Mouse (Mus musculus): ENCODE data around the gene Gm36210.

Gm36210 gene

DNA sequence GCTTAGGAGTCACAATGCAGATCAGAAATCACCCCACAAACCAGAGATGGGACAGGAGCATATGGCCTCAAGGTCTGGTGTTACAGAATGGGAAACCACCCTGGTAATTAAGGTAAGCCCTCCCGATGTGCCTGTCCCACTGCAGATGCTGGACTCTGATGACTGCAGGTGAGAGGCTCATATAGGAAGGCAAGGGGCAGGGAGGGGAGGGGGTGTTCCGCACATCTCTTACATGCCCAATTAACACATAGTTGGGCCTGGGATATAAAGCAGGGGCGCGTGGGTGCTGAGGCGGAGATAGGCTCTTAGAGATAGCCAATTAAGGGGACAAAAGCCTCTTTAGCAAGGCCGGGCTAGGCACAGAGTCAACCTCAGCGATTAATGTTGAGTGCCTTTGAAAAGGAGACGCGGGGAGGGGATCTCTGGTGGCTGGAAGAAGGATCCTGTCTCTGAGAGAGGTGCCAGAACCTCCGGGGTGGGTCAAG lies at the start of gene Gm36210:
Gm36210 (minus strand) TSS at position 51 of the 485 bp plus-strand sequence.
- no peak for DNase-seq (ENCODE audit: low spot score in 2 of 2)

DNA sequence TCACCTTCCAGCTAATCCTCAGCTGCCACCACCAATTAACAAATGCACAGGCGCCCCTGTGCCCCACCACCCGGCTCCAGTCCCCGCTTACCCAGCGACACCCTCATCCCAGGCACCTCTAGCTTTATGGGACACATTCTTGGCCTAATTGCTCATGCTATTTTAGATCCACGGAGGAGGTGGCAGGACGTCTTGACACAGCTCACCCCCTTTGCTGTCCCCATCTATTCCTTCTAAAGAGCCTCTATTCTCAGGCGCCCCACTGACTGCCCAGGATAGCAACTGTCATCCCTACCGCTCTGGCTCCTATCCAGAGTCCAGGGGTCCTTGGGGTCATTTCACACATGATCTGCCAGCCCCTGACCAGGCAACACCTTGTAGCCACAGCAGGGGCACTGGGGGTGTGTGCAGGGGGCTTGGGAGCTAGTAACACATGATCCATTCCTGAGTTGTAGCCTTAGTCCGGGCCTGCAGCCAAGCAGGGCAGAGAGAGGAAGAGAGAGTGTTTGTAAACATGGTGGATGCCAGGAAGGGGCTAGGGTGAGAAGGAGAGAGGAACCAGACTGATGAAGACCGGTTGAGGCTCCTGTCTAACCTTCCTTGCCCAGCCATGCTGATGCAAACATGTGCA lies 47.6 kb upstream of the Gm36210 start:
- DNase-seq (ENCODE audit: low spot score in 2 of 2), result no peak

DNA sequence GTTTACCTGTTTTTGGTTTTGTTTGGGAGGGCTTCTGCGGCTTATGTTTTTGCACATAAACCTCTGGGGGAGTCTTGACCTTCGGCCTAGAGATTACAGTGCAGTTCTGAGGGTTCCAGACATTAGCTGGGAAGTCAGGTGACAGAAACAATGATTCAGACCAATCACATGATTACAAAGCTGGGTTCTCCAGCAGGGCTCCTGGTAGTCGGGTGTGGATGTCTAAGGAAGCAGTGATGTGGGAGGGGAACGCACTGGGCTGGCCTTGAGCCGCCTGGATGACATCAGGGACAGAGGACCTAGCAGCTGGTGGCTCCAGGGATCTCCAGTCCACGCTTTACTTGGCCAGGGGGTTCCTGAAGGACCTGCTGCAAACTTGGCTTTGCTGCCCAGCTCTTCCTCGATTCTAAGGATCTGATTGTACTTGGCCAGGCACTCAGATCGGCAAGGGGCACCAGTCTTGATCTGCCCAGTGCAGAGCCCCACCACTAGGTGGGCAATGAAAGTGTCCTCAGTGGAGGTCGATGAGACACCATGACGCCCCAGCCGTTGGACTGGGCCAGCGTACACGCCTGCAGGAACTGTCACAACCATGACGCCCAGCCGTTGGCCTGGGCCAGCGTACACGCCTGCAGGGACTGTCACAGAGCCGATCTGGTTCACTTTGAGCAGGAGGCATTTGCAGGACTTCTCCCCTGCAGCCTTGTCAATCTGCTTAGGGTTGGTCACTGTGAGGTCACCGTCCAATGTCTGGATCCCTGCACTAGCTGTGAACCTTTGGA lies 44.4 kb upstream of the Gm36210 start:
- no peak for DNase-seq (ENCODE audit: low spot score in 2 of 2)

DNA sequence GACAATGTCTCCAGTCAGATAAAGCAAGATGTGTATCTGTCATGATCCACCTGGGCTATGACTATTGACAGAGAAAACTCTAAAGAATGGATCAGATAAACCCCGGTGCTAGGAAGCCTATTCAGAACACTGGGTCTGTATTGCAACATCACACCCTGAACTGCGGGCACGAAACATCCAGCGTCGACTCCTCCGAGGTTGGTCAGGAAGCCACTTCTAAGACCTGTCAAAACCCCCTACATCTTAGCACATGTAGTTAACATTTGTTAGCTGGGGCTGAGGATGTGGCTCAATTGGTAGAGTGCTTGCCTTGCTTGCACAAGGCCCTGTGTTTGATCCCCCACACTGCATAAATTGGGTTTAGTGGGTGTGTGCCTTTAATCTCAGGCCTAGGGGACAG lies 42.1 kb upstream of the Gm36210 start:
- no peak for DNase-seq (ENCODE audit: low spot score in 2 of 2)

DNA sequence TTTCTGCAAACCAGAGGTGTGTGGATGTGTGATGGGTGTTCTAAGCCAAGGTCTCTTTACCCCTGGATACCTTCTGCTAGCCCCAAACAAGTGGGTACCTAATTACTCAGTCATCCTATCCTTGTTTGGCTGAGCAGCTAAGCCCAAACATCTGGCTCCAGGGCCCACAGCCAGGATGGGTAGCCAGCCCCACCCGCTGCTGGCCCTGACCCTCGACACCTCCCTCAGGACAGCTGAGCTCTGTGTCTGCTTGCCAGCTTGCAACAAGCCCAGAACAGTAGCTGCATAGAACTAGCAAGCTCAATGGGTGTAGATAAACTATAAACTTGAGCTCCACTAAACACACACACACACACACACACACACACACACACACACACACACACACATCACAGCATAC lies 41.5 kb upstream of the Gm36210 start:
- no peak for DNase-seq (ENCODE audit: low spot score in 2 of 2)

DNA sequence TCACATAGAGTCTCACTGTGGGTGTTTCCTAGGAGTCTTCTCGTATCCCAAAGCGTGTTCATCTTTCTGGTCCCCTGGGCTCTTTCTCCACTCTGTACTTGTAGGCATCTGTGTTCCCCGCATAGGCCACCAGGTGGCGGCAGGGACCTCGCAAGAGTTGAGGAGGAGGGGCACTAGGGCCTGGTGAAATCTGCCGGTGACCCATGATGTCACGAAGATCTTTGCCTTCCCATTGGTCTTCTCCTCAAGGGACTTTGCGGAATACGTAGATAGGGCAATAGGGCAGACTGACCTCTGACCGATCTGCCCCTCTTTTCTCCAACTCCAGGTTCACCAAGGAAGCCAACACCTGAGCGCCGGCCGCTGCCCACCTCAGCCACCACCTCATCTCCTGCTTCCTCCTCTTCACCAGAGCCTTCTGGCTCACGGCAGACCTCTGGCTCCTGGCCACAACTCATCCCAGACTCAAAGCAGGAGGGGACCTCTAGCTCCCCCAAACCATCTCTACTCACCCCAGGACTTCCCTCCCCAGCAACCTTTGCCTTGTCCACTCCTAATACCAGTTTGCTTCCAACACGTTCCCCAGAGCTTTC lies 37.0 kb upstream of the Gm36210 start:
- peak; percentile 85 to 87 for DNase-seq (ENCODE audit: low spot score in 2 of 2)

DNA sequence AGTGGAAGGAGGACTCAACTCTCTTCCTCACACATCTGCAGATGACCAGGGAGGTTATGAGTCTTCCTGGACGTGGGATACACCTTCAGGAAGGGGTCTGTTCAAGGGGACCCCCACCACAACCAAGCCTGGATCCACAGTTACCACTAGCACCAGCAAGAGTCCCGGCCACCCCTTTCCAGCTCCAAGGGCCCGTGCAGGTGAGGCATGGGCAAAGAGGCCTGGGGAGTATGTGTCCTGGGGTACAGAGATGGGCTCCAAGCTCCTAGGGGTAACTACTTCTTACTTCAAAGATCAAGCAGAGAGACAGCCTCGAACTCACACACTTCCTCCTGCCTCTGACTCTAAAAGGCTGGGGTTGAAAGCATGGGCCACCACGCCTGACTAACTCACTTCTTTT lies 36.4 kb upstream of the Gm36210 start:
- DNase-seq (ENCODE audit: low spot score in 2 of 2), result no peak

DNA sequence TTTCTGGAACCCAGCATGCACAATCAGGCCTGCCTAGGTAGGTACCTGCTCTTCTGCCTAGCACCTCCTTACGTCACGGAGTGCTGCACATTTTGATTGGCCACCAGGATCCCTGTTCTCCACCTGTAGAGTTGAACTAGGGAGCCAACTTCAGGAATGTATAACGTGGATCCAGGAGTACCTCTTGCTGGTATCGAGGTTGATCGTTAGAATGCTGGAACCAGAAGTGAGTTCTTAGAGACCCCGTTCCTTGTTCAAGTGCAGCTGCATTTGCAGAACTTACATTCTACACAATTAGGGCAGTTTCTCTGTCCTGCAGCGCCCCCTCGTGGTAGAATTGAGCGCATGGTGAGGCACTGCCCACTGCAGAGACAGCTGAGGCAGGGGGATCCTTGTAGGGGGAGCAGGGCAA lies 33.8 kb upstream of the Gm36210 start:
- peak in 1 of 2 experiments; percentile 77 for DNase-seq (ENCODE audit: low spot score in 2 of 2)

DNA sequence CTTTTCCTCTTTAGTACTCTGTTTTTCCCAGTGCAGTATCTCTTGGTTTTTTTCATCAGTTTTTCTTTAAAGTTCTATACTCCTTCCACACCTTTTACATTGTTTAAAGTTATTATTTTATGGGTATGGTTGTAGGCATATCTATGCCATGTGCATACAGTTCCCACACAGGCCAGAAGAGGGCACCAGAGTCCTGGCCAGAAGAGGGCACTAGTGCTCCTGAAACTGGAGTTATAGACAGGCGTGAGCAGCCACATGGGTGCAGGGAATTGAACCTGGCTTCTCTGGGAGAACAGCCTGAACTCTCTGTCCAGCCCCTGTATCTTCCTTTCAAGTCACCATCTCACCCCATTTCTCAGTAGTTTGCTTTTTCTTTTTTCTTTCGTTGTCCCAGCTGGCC lies 32.1 kb upstream of the Gm36210 start:
- DNase-seq (ENCODE audit: low spot score in 2 of 2), result peak in 1 of 2 experiments; percentile 45

DNA sequence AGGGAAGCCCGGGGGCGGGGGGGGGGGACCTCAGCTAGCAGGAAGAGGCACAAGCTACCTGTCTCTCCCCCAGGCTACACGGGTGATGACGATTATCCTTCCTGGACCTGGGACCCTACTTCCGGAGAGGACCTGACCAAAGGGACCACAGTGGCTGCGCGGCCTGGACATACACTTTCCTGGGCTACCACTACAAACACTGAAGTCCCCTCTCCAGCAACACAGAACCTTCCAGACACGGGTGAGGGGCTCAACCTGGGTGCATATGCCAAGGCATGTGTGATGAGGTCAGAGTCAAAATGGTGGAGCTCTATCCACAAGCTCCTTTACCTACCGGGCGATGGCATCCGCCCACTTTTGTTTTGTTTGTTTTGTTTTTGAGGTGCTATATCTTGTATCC lies 31.1 kb upstream of the Gm36210 start:
- DNase-seq (ENCODE audit: low spot score in 2 of 2), result no peak

DNA sequence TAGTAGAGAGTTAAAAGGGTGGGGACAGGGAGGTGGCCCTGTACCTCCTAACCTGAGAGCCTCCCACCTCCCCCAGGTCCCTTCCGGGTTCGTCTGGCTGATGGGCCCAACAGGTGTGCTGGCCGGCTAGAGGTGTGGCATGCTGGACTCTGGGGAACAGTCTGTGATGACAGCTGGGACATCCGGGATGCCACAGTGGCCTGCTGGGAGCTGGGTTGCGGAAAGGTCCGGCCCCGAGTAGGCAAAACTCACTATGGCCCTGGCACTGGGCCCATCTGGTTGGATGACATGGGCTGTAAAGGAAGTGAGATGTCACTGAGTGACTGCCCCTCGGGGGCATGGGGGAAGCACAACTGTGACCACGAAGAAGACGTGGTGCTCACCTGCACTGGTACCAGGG lies 30.5 kb upstream of the Gm36210 start:
- DNase-seq (ENCODE audit: low spot score in 2 of 2), result no peak

DNA sequence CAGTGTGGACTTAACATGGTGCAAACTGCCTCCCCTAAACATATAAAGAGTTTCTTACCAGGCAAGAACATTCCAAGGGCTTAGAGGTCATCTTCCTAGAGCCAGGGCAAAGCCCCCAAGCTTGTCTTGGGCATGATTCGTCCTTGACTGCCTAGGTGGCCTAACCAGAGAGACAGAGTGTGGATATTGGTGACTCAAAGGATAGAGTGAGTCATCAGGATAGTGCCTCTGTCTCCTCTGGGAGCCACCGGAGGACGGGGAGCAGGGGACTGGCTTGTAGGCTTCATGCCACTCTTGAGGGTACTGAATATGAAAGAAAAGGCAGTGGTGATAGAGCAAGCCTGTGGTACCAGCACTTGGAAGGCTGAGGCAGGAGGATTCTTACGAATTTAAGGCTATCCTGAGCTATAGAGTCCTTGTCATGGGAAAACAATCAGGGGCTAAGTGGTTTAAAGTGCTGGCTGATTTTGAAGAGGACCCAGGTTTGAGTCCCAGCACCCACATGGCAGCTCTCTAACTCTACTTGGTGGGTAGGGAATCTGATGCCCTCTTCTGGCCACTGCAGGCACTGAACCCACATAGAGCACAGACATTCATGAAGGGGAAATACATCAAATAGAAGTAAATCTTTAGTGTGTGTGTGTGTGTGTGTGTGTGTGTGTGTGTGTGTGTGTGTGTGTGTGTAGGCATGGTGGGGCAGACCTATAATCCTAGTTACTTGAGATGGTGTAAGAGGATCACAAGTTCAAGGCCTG lies 28.0 kb upstream of the Gm36210 start:
- DNase-seq (ENCODE audit: low spot score in 2 of 2), result no peak

DNA sequence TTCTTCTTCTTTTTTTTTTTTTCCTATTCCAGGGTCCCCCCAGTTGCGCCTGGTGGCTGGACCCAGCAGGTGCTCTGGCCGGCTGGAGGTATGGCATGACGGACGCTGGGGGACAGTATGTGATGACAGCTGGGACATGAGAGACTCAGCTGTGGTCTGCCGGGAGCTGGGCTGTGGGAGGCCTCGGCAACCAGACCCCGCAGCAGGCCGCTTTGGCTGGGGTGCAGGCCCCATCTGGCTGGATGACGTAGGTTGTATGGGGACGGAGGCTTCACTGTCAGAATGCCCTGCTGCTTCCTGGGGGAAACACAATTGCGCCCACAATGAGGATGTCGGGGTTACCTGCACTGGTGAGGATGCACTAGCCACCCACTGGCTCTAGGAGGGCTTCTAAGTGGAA lies 26.8 kb upstream of the Gm36210 start:
- DNase-seq (ENCODE audit: low spot score in 2 of 2), result no peak

DNA sequence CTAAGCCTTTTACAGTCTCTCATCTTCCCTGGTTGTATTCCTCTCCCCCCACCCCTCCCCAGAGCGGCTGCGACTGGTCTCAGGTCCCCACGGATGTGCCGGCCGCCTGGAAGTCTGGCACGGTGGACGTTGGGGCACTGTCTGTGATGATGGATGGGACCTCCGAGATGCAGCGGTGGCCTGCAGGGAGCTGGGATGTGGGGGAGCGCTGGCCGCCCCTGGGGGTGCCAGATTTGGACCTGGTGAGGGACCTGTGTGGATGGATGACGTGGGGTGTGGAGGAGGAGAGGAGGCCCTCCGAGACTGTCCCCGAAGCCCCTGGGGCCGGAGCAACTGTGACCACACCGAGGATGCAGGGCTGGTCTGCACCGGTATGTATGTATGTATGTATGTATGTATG lies 22.0 kb upstream of the Gm36210 start:
- DNase-seq (ENCODE audit: low spot score in 2 of 2), result no peak

DNA sequence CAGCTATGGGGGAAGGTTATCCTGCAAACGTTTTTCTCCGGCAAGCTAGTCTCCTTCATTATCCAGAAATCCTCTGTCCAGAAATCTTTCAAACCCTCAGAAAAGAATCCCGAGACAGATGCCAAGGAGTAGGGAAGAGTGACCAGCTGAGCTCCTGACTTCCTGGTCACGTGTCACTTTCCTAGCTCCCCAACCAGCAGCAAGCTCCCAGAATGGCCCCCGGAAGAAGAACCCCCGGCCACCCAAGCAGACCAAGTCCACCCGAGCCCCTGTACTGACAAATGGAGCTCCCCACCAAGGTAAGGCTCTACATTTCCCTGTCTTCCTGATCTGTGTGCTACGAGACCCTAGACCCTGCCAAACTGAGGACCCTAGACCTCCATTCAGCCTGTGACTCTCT lies 21.4 kb upstream of the Gm36210 start:
- DNase-seq (ENCODE audit: low spot score in 2 of 2), result no peak

DNA sequence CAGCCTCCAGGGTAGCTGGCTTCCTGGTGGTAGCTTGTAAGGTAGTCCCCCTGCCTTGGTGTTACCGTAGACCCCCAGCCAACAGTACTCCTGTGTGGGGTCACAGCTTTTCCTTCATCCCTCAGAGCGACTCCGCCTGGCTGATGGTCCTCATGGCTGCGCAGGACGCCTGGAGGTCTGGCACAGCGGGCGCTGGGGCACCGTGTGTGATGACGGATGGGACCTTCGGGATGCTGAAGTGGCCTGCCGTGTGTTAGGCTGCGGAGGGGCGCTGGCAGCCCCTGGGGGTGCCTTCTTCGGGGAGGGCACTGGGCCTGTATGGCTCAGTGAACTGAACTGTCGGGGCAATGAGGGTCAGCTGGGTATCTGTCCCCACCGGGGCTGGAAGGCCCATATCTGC lies 20.5 kb upstream of the Gm36210 start:
- no peak for DNase-seq (ENCODE audit: low spot score in 2 of 2)

DNA sequence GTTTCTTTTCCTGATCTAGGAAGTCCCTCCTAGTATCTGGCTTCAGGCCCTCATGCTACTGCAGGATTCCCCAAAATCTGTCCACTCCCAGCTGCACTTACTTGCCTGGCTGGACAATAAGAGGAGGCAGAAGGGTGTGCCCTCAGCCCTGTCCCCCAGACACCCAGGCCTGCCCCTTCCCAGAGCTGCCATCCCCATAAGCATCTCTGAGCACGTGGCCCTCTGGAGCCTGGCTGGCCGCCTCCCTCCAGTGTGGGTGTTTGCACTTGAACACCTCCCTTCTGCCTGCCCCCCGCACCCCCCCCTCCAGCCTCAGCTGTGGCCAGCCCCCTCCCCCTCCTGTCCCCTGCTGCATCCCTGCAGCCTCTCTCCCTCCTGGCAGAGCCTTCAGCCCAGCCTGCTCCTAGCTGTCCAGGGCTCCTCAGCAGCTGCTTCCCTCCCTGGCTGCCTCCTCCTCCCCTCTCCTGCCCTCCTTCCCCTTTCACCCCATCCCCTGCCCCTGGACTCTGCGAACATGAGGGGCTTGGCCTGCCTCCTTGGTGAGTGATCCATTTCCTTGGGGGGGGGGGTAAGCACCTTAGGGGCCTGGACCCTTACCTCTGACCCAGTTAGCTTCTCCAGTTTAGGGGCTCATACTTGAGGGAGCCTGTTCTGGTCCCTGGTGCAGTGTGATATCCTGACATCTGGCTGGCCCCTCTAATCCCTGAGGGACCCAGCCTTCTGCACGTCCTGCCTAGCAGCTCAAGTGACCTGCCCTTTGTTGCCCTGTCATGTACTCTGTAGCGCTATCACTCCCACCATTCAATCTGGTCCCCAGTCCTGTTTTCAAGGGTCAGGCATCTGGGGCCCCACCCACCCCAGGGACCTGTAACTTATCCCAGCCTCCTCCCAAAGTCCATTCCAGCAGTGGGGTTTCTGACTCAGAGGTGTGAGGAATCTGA lies 19.4 kb upstream of the Gm36210 start, which contains the start of gene Ssc5d:
Ssc5d (plus strand) TSS at position 345 of the 941 bp plus-strand sequence.
- no peak for DNase-seq (ENCODE audit: low spot score in 2 of 2)

DNA sequence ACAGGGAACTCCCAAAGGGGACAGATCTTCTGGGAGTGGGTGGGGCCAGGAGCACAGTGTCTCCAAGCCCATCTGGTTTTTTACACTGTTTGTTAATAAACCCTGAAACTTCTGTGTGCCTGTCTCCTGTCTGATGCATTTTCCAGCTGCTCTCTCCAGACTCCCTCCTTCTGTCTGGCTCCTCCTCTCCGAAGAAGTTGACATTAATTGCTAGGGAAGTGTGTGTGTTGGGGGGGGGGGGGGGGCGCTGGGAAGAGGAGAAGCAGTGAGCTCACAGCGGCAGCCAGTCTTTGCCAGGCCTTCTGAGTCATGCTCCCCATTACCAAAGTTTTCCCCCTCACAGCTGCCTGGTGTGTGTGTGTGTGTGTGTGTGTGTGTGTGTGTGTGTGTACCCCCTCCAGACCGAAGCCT lies 18.6 kb upstream of the Gm36210 start:
- no peak for DNase-seq (ENCODE audit: low spot score in 2 of 2)

DNA sequence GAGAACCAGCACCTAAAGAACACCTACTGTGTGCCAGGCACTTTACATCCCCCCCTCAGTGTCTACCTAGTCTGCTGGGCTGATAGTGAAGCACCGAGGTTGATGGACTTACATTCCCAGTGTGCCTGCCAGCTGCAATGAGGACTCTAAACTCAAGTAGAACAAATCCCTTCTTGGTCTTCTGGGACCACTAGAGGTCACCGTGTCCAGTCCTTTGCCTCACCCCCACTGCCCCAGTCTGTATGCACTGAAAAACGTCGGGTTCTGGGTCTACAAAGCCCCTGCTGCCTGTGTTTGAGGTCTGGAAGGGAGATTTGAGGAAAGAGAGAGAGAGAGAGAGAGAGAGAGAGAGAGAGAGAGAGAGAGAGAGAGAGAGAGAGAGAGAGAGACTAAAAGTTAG lies 18.2 kb upstream of the Gm36210 start:
- no peak for DNase-seq (ENCODE audit: low spot score in 2 of 2)

DNA sequence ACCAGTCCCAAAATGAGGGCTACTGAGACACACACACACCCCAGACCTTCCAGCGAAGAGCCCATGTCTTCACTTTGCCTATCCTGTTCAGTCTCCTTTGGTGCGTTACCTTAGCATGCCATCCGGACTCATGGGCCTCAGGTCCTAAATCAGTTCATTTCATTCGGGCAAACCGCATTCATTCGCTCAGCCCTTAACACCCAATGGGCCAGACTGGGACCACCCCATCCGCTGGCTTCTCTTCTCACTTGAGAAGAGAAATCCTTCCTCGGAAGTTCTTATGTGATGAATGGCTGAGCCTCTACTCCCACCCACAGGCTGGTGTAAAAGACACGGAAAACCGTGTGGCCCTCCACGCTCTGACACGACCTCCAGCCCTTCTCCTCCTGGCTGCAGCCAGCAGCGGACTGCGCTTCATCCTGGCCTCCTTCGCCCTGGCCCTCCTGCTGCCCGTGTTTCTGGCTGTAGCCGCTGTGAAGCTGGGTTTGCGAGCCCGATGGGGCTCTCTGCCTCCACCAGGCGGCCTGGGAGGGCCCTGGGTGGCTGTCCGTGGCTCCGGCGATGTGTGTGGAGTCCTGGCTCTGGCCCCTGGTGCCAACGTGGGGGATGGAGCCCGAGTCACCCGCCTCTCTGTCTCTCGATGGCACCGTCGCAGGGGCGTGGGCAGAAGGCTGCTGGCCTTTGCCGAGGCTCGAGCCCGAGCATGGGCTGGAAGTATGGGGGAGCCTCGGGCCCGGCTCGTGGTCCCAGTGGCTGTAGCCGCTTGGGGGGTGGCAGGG lies 17.5 kb upstream of the Gm36210 start:
- DNase-seq (ENCODE audit: low spot score in 2 of 2), result peak; percentile 43 to 60
